16 mouse cellular contexts compared by ENCODE assay signal in the genomic region with DNA sequence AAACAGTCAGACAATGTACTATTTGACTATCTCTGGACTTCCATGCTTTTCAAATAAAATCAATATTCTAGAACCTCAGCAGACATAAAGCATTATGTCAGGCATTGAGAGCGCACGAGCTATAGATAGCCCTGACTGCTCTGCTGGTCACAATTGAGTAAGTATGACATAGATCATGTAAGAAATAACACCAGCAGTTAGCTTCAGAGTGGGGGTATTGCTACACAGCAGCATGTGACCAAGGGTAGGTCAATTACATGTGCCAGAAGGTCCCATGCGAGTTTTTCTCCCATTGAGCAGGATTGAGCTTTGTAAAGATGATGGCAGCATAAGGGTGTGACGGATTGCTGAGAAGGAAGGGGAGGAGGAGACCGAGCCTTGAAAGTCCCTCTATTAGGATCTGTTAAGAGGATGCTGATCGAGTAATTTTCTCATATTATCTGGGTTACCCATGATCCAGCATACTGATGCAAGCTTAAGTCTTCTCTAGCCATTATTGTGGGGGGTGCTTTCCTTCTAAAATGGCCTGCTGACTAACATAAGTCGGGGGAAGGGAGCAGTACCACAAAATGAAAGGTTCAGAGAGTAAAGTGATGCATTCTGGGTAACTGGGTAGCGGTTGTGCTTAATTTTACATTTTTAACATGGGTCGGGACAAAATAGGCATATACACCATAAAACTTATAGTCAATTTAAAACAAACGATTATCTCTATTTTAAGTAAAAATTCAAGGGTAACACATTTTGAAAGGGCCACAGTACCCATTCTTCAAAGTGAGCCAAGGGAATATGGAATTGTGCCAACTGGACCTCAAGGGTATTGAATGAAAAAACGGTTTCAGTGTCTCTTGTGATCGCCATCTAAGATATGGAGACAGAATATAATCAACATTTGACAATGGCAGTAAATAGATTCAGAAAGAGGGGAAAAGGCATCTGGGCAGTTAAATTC. TPM values are rescaled to one million over a fixed set of nuclear protein-coding genes. Genes with fewer than 3 reads are reported as not detected.
DNase-seq lines count a peak whose midpoint lies in the region; ATAC-seq and TF ChIP-seq lines count a peak whose summit lies in the region.
"Had no signal": no experiment of that assay in that cellular context is flagged by ENCODE, and none has a peak within 500 bp of the region (broad histone marks: within the 10 kb centered on the region; RNA-seq: fewer than 3 reads in every experiment).

No protein-coding gene starts in this region.

- TF ChIP-seq EP300 in liver, embryonic 14.5 days (IDR thresholded peaks at IDR 0.05; ENCODE audit: low read depth) = no peak

- H3K27ac ChIP-seq in neural tube, embryonic 12.5 days = no peak overlapping the region
- H3K27ac ChIP-seq in neural tube, embryonic 15.5 days (replicated peaks) = no peak overlapping the region
- H3K27ac ChIP-seq in liver, embryonic 14.5 days = no peak overlapping the region
- H3K27ac ChIP-seq: embryonic facial prominence, embryonic 13.5 days; heart, embryonic 15.5 days; hindbrain, embryonic 15.5 days had no signal

- no peak overlapping the region for H3K9ac ChIP-seq in neural tube, embryonic 12.5 days
- no peak overlapping the region for H3K9ac ChIP-seq in neural tube, embryonic 15.5 days (replicated peaks)
- H3K9ac ChIP-seq in liver, embryonic 14.5 days (replicated peaks) = peak overlapping the region; percentile 51
- H3K9ac ChIP-seq: embryonic facial prominence, embryonic 13.5 days; forebrain, postnatal 0 days; heart, embryonic 15.5 days; hindbrain, embryonic 15.5 days had no signal

- 81% methylated on average over 12 of the region's 12 CpGs for WGBS in neural tube, embryonic 12.5 days
- WGBS in neural tube, embryonic 15.5 days = 74% methylated on average over 12 of the region's 12 CpGs
- 64% methylated on average over 12 of the region's 12 CpGs for WGBS in liver, embryonic 14.5 days (ENCODE audit: insufficient replicate concordance)

- no peaks in the 10 kb centered on the region for H3K36me3 ChIP-seq in erythroblast, embryonic 14.5 days (ENCODE audit: control insufficient read depth)
- no peaks in the 10 kb centered on the region for H3K36me3 ChIP-seq in neural tube, embryonic 12.5 days
- peaks cover 5% of the 10 kb centered on the region; the same call in 1 of the 2 replicates for H3K36me3 ChIP-seq in neural tube, embryonic 15.5 days
- H3K36me3 ChIP-seq in liver, embryonic 14.5 days (replicated peaks; ENCODE audit: control insufficient read depth, insufficient read depth, low read depth) = no peaks in the 10 kb centered on the region
- H3K36me3 ChIP-seq: embryonic facial prominence, embryonic 13.5 days; hindbrain, embryonic 15.5 days had no signal

- no peaks in the 10 kb centered on the region for H3K27me3 ChIP-seq in erythroblast, embryonic 14.5 days (ENCODE audit: control insufficient read depth)
- no peaks in the 10 kb centered on the region for H3K27me3 ChIP-seq in neural tube, embryonic 12.5 days (replicated peaks)
- no peaks in the 10 kb centered on the region for H3K27me3 ChIP-seq in neural tube, embryonic 15.5 days (replicated peaks)
- no peaks in the 10 kb centered on the region for H3K27me3 ChIP-seq in liver, embryonic 14.5 days (ENCODE audit: control insufficient read depth, insufficient read depth, low read length)
- H3K27me3 ChIP-seq: embryonic facial prominence, embryonic 13.5 days; heart, embryonic 15.5 days; hindbrain, embryonic 15.5 days had no signal

- no peak for DNase-seq in liver, embryonic 14.5 days (ENCODE audit: low read depth in 3 of 3, low spot score in 3 of 3)
- DNase-seq in cerebellum, adult 11 months = no peak
- no peak for DNase-seq in frontal cortex, postnatal 10 days (ENCODE audit: low spot score in 2 of 2)
- DNase-seq in heart, adult 8-10 months (ENCODE audit: low spot score) = no peak
- DNase-seq: cerebellum, postnatal 25 days; forebrain, postnatal 0 days; gastrocnemius, postnatal 25 days; layer of hippocampus, adult 9-11 months; lung, postnatal 4 days had no signal

- TF ChIP-seq CTCF in liver, embryonic 14.5 days (IDR thresholded peaks at IDR 0.05; ENCODE audit: low read depth) = no peak

- H3K4me3 ChIP-seq in erythroblast, embryonic 14.5 days (replicated peaks) = peak overlapping the region; percentile 53
- no peak overlapping the region for H3K4me3 ChIP-seq in neural tube, embryonic 12.5 days
- H3K4me3 ChIP-seq in neural tube, embryonic 15.5 days (replicated peaks) = no peak overlapping the region
- H3K4me3 ChIP-seq in liver, embryonic 14.5 days (ENCODE audit: insufficient read depth in 1 of 2, low read depth in 2 of 2, low read length in 2 of 2) = peak overlapping the region in 1 of 2 experiments; percentile 43; a peak in 2 of 4 replicates
- H3K4me3 ChIP-seq: embryonic facial prominence, embryonic 13.5 days; heart, embryonic 15.5 days; hindbrain, embryonic 15.5 days had no signal

- no peaks in the 10 kb centered on the region for H3K9me3 ChIP-seq in erythroblast, embryonic 14.5 days (ENCODE audit: control insufficient read depth, low read length)
- no peaks in the 10 kb centered on the region for H3K9me3 ChIP-seq in neural tube, embryonic 12.5 days
- H3K9me3 ChIP-seq in neural tube, embryonic 15.5 days (replicated peaks) = no peaks in the 10 kb centered on the region
- H3K9me3 ChIP-seq in liver, embryonic 14.5 days (ENCODE audit: control insufficient read depth, low read length) = no peaks in the 10 kb centered on the region
- H3K9me3 ChIP-seq: embryonic facial prominence, embryonic 13.5 days; heart, embryonic 15.5 days; hindbrain, embryonic 15.5 days had no signal

- H3K4me2 ChIP-seq in neural tube, embryonic 12.5 days (replicated peaks) = no peak overlapping the region
- H3K4me2 ChIP-seq in neural tube, embryonic 15.5 days = no peak overlapping the region
- H3K4me2 ChIP-seq in liver, embryonic 14.5 days (ENCODE audit: low read depth) = peak overlapping the region; percentile 58
- H3K4me2 ChIP-seq: embryonic facial prominence, embryonic 13.5 days; heart, embryonic 15.5 days; hindbrain, embryonic 15.5 days had no signal

- H3K4me1 ChIP-seq in erythroblast, embryonic 14.5 days (ENCODE audit: control insufficient read depth) = peaks cover 10% of the 10 kb centered on the region
- no peaks in the 10 kb centered on the region for H3K4me1 ChIP-seq in neural tube, embryonic 12.5 days
- no peaks in the 10 kb centered on the region for H3K4me1 ChIP-seq in neural tube, embryonic 15.5 days
- H3K4me1 ChIP-seq in liver, embryonic 14.5 days (replicated peaks; ENCODE audit: control insufficient read depth in 2 of 2, insufficient read depth in 2 of 2, low read length in 1 of 2) = peaks cover 4 to 8% of the 10 kb centered on the region in 2 experiments
- H3K4me1 ChIP-seq: embryonic facial prominence, embryonic 13.5 days; hindbrain, embryonic 15.5 days had no signal

- ATAC-seq in erythroblast, adult 5-6 weeks (replicated peaks; ENCODE audit: low FRiP score, poor library complexity, severe bottlenecking) = no peak
- ATAC-seq in neural tube, embryonic 12.5 days (ENCODE audit: low FRiP score, low read depth) = peak; percentile 50; the same call in 1 of the 2 replicates
- ATAC-seq in neural tube, embryonic 15.5 days (ENCODE audit: low FRiP score) = no peak
- peak; percentile 39; the same call in 1 of the 2 replicates for ATAC-seq in liver, embryonic 14.5 days (ENCODE audit: insufficient read depth)
- ATAC-seq: forebrain, postnatal 0 days had no signal

RNA-seq across cellular contexts. Expression of gene Wdpcp, which starts 21.5 kb away (rescaled TPM):
- not detected in 2 replicates for polyA plus RNA-seq in erythroblast, embryonic 14.5 days (2012)
- 2.5 TPM in 1 of 2 replicates, not detected in the other for total RNA-seq in erythroblast, adult 5-6 weeks (2015; ENCODE audit: low replicate concordance)
- total RNA-seq in erythroblast, adult 5-6 weeks (2017; ENCODE audit: low replicate concordance) = 1.0 and 1.8 TPM in 2 replicates
- 11.2 and 11.4 TPM in 2 replicates for polyA plus RNA-seq in neural tube, embryonic 12.5 days (2016; fragmentation: Nextera tagmentation; extraction: Ambion mirVana)
- 8.2 and 9.6 TPM in 2 replicates for polyA plus RNA-seq in neural tube, embryonic 15.5 days (2015; fragmentation: Nextera tagmentation; extraction: Ambion mirVana)
- polyA plus RNA-seq in liver, embryonic 14.5 days (2012; rRNA removed) = 0.63 and 0.73 TPM in 2 replicates
- 0.57 and 0.96 TPM in 2 replicates for polyA plus RNA-seq in liver, embryonic 14.5 days (2014; fragmentation: Nextera tagmentation; extraction: Ambion mirVana)
- 1 to 10 TPM; 3.1 to 5.1 (median 3.8) TPM for total RNA-seq in heart, adult 8-10 months (2022)

RNA-seq across cellular contexts. Expression of gene Mdh1, which starts 21.7 kb away (rescaled TPM):
- 0.59 and 0.68 TPM in 2 replicates for polyA plus RNA-seq in erythroblast, embryonic 14.5 days (2012)
- 46.4 and 69.2 TPM in 2 replicates for total RNA-seq in erythroblast, adult 5-6 weeks (2015; ENCODE audit: low replicate concordance)
- 31.9 and 42.4 TPM in 2 replicates for total RNA-seq in erythroblast, adult 5-6 weeks (2017; ENCODE audit: low replicate concordance)
- polyA plus RNA-seq in neural tube, embryonic 12.5 days (2016; fragmentation: Nextera tagmentation; extraction: Ambion mirVana) = 379 and 396 TPM in 2 replicates
- polyA plus RNA-seq in neural tube, embryonic 15.5 days (2015; fragmentation: Nextera tagmentation; extraction: Ambion mirVana) = 647 and 664 TPM in 2 replicates
- 44.6 and 80.4 TPM in 2 replicates for polyA plus RNA-seq in liver, embryonic 14.5 days (2012; rRNA removed)
- polyA plus RNA-seq in liver, embryonic 14.5 days (2014; fragmentation: Nextera tagmentation; extraction: Ambion mirVana) = 184 and 189 TPM in 2 replicates
- total RNA-seq in heart, adult 8-10 months (2022) = 1,000 to 10,000 TPM; 2,451 to 2,967 (median 2,633) TPM

Comparison
In these comparisons a context has a peak if more than half of its experiments do, and no peak if none do; other contexts are left out.
1. ATAC-seq: peak in neural tube, embryonic 12.5 days (single experiment) and liver, embryonic 14.5 days (single experiment); none in erythroblast, adult 5-6 weeks (single experiment) and neural tube, embryonic 15.5 days (single experiment).
2. RNA of gene Mdh1, which starts 21.7 kb away (polyA plus RNA-seq): 647 to 664 TPM in neural tube, embryonic 15.5 days, 379 to 396 TPM in neural tube, embryonic 12.5 days and 44.6 to 189 TPM in liver, embryonic 14.5 days; 0.59 to 0.68 TPM in erythroblast, embryonic 14.5 days; every median in the first group is over 10 times any median in the second.